In genomic region chr9:44419730-44420129, GRCm38 (mm10) we compare ENCODE assay signal across 16 mouse cellular contexts. TPM values are rescaled to one million over a fixed set of nuclear protein-coding genes. Genes with fewer than 3 reads are reported as not detected.
"Had no signal": no experiment of that assay in that cellular context is flagged by ENCODE, and none has a peak within 500 bp of the region (broad histone marks: within the 10 kb centered on the region; RNA-seq: fewer than 3 reads in every experiment).

No protein-coding gene starts in this region.

RNA-seq across cellular contexts. Expression of gene Foxr1, which starts 21.2 kb away (rescaled TPM):
- total RNA-seq: megakaryocyte progenitor cell, adult 5-6 weeks had no signal
- polyA plus RNA-seq: liver, postnatal 0 days; lung, adult 2 months; lung, embryonic 15.5 days; lung, postnatal 0 days; macrophage; midbrain, embryonic 12.5 days; midbrain, embryonic 14.5 days; midbrain, embryonic 16.5 days; myocyte; neural tube, embryonic 11.5 days; neural tube, embryonic 13.5 days; neural tube, embryonic 15.5 days; small intestine, adult 2 months; stomach, embryonic 15.5 days; thymus, postnatal 0 days had no signal
